Mouse (Mus musculus) spleen, adult 2 months (tissue): ENCODE measurements around the gene Yeats4. TPM values are rescaled to one million over a fixed set of nuclear protein-coding genes. Genes with fewer than 3 reads are reported as not detected.

Source experiments
- DNase-seq, 2 experiments: peaks; one replicate each; pipeline versions ENCODE4 v3.0.0 to v3.0.0-alpha.2; 2012 to 2021; ENCODE audit warnings: low spot score in 2 of 2, low read depth in 1 of 2
- H3K27ac ChIP-seq: fragments of 200-500 bp; 2 replicates; pipeline ENCODE4 v1.5.1; 2012; ENCODE audit warnings: low read length, inconsistent platforms; ENCODE audit not compliant: insufficient read depth
- H3K27me3 ChIP-seq: fragments of 200-500 bp; 2 replicates; pipeline ENCODE4 v1.6.1; 2012; ENCODE audit warnings: mild to moderate bottlenecking, moderate library complexity, low read length, inconsistent platforms; ENCODE audit not compliant: control insufficient read depth, insufficient read depth
- H3K36me3 ChIP-seq: fragments of 200-500 bp; 2 replicates; pipeline ENCODE4 v1.6.1; 2012; ENCODE audit warnings: mild to moderate bottlenecking, low read length, inconsistent platforms; ENCODE audit not compliant: control insufficient read depth, insufficient read depth
- H3K4me1 ChIP-seq: fragments of 200-500 bp; 2 replicates; pipeline ENCODE4 v1.6.1; 2011; ENCODE audit warnings: inconsistent platforms; ENCODE audit not compliant: control insufficient read depth, insufficient read depth, insufficient read length
- H3K4me3 ChIP-seq: fragments of 200-500 bp; 2 replicates; pipeline ENCODE4 v1.5.1; 2011; ENCODE audit warnings: mild to moderate bottlenecking, inconsistent platforms; ENCODE audit not compliant: insufficient read depth, insufficient read length; ENCODE audit errors: extremely low read depth
- CTCF ChIP-seq: fragments of 200-500 bp; IDR thresholded peaks from 2 replicates; pipeline ENCODE4 v1.5.1; 2011; ENCODE audit warnings: mild to moderate bottlenecking, inconsistent platforms; ENCODE audit not compliant: insufficient read depth, insufficient read length, insufficient replicate concordance; ENCODE audit errors: extremely low read depth
- POLR2A ChIP-seq: fragments of 200-500 bp; IDR thresholded peaks from 2 replicates; pipeline ENCODE4 v1.6.1; 2011; ENCODE audit warnings: low read depth, low read length, inconsistent platforms
- WGBS: fragments of 180-500 bp; shearing (Covaris S2); methylation state at CpG from one replicate; pipeline ENCODE4 v1.1.7; 2018; 5-methylcytosine and 5-hydroxymethylcytosine counted together
- polyA plus RNA-seq: library from polyadenylated mRNA; depleted of rRNA; stranded (reverse); fragments of >200 nt; gene quantifications from 2 replicates; pipeline ENCODE4 v1.2.3, GENCODE M21; 2012; rRNA removed

Gene Yeats4
- polyA plus RNA-seq, 1 experiment, result 27.5 TPM

DNA sequence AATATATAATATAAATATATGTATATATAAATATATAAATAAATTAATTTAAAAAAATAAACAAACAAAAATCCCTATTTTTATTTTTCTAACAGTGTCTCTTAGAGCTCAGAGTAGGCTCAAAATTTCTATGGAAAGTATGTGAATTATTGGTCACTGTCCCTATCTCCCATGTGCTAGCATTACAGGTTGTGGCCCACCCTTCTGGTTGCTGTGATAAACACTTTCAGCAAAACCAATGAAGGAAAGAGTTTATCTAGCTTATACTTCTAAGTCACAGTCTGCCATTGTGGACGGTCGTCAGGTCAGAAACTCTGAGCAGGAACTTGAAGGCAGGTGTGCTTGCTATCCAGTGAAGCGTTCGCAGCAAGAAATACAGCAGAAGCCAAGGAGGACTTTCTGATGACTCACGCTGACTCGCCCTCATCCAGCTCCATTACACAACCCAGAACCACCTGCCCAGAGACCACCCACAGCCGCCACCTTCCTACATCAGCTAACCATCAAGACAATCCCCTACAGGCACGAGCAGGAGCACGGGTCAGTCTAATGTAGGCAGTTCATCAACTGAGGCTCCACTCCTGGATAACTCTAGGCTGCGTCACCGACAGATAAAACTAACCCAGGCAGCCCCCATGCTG, 57.4 kb downstream of the Yeats4 start:
- no peak for DNase-seq
- TF ChIP-seq POLR2A (no peak), CTCF (no peak)
- no peaks in the 10 kb centered on the region for H3K4me1 ChIP-seq
- no peaks in the 10 kb centered on the region for H3K36me3 ChIP-seq
- H3K27me3 ChIP-seq, result no peaks in the 10 kb centered on the region
- H3K4me3 ChIP-seq, result no peak overlapping the region
- H3K27ac ChIP-seq, result no peak overlapping the region
- WGBS, result 90% methylated on average over 11 of the region's 11 CpGs

Other genes with a start within 250 kb of the Yeats4 start
- 0.07 and 0.09 TPM in 2 replicates for gene Best3, start 238.2 kb downstream of the Yeats4 start, polyA plus RNA-seq
- not detected in 2 replicates for gene Lrrc10, start 179.2 kb downstream of the Yeats4 start, polyA plus RNA-seq
- 45.7 and 47.5 TPM in 2 replicates for gene Cct2, start 160.7 kb downstream of the Yeats4 start, polyA plus RNA-seq
- gene Frs2, start 76.0 kb downstream of the Yeats4 start, polyA plus RNA-seq, result 5.7 and 6.0 TPM in 2 replicates
- gene 9530003J23Rik, start 14.2 kb upstream of the Yeats4 start, polyA plus RNA-seq, result not detected in 2 replicates
- 672 and 749 TPM in 2 replicates for gene Lyz2, start 57.8 kb upstream of the Yeats4 start, polyA plus RNA-seq
- gene Lyz1, start 68.4 kb upstream of the Yeats4 start, polyA plus RNA-seq, result 6.2 and 6.7 TPM in 2 replicates
- gene Cpsf6, start 155.5 kb upstream of the Yeats4 start, polyA plus RNA-seq, result 51.9 and 79.8 TPM in 2 replicates